9 mouse cellular contexts compared by ENCODE assay signal in genomic region chr6:92869089-92869581, GRCm38 (mm10). TPM values are rescaled to one million over a fixed set of nuclear protein-coding genes. Genes with fewer than 3 reads are reported as not detected.
DNase-seq lines count a peak whose midpoint lies in the region; ATAC-seq and TF ChIP-seq lines count a peak whose summit lies in the region.
"Had no signal": no experiment of that assay in that cellular context is flagged by ENCODE, and none has a peak within 500 bp of the region (broad histone marks: within the 10 kb centered on the region; RNA-seq: fewer than 3 reads in every experiment).

Gene Gm15737, plus strand, starts transcription at chr6:92869357.

- no peak within 1 kb of the TSS for H3K4me2 ChIP-seq in heart, postnatal 0 days (ENCODE audit: low read depth, low read length)
- H3K4me2 ChIP-seq in limb, embryonic 12.5 days = peak within 1 kb of the TSS; percentile 7; the same call in 1 of the 2 replicates
- H3K4me2 ChIP-seq in forebrain, embryonic 15.5 days (replicated peaks) = no peak within 1 kb of the TSS
- H3K4me2 ChIP-seq in neural tube, embryonic 15.5 days = no peak within 1 kb of the TSS

- H3K4me3 ChIP-seq in heart, postnatal 0 days (ENCODE audit: low read depth, low read length) = no peak within 1 kb of the TSS
- H3K4me3 ChIP-seq in limb, embryonic 12.5 days (replicated peaks) = no peak within 1 kb of the TSS
- no peak within 1 kb of the TSS for H3K4me3 ChIP-seq in forebrain, embryonic 15.5 days
- H3K4me3 ChIP-seq in neural tube, embryonic 15.5 days (replicated peaks) = no peak within 1 kb of the TSS

- H3K9ac ChIP-seq in heart, postnatal 0 days (replicated peaks; ENCODE audit: low read depth, low read length) = peak within 1 kb of the TSS; percentile 28
- H3K9ac ChIP-seq in limb, embryonic 12.5 days (replicated peaks) = no peak within 1 kb of the TSS
- H3K9ac ChIP-seq in forebrain, embryonic 15.5 days (replicated peaks) = no peak within 1 kb of the TSS
- H3K9ac ChIP-seq in neural tube, embryonic 15.5 days (replicated peaks) = no peak within 1 kb of the TSS

- peak; percentile 95 for ATAC-seq in heart, postnatal 0 days (ENCODE audit: insufficient read depth, low read depth)
- peak; percentile 26; the same call in 1 of the 2 replicates for ATAC-seq in limb, embryonic 12.5 days (ENCODE audit: insufficient number of reproducible peaks, insufficient read depth, low FRiP score, low TSS enrichment, low read depth)
- no peak for ATAC-seq in forebrain, embryonic 15.5 days (replicated peaks)
- ATAC-seq in neural tube, embryonic 15.5 days (ENCODE audit: low FRiP score) = no peak

- H3K4me1 ChIP-seq in heart, postnatal 0 days (ENCODE audit: control insufficient read depth, insufficient read depth) = peaks cover 23% of the 10 kb centered on the region; the same call in 1 of the 2 replicates
- H3K4me1 ChIP-seq in limb, embryonic 12.5 days (replicated peaks) = peaks cover 23% of the 10 kb centered on the region
- H3K4me1 ChIP-seq in forebrain, embryonic 15.5 days = peaks cover 8% of the 10 kb centered on the region
- peaks cover 8% of the 10 kb centered on the region; the same call in 1 of the 2 replicates for H3K4me1 ChIP-seq in neural tube, embryonic 15.5 days

- TF ChIP-seq EP300 in heart, postnatal 0 days (IDR thresholded peaks at IDR 0.05; ENCODE audit: low read depth) = no peak; the same call in 1 of the 2 replicates

- H3K36me3 ChIP-seq in heart, postnatal 0 days (replicated peaks; ENCODE audit: control insufficient read depth, insufficient read depth, low read length) = peaks cover 53% of the 10 kb centered on the region
- H3K36me3 ChIP-seq in limb, embryonic 12.5 days = peaks cover 21% of the 10 kb centered on the region; the same call in 1 of the 2 replicates
- no peaks in the 10 kb centered on the region for H3K36me3 ChIP-seq in forebrain, embryonic 15.5 days
- no peaks in the 10 kb centered on the region for H3K36me3 ChIP-seq in neural tube, embryonic 15.5 days

- H3K27me3 ChIP-seq in heart, postnatal 0 days (ENCODE audit: control insufficient read depth, insufficient read depth, low read length) = no peaks in the 10 kb centered on the region
- H3K27me3 ChIP-seq in limb, embryonic 12.5 days = no peaks in the 10 kb centered on the region
- H3K27me3 ChIP-seq in forebrain, embryonic 15.5 days = no peaks in the 10 kb centered on the region
- no peaks in the 10 kb centered on the region for H3K27me3 ChIP-seq in neural tube, embryonic 15.5 days (replicated peaks)

- no peaks in the 10 kb centered on the region for H3K9me3 ChIP-seq in heart, postnatal 0 days (replicated peaks; ENCODE audit: control insufficient read depth, low read length)
- H3K9me3 ChIP-seq in limb, embryonic 12.5 days = no peaks in the 10 kb centered on the region
- no peaks in the 10 kb centered on the region for H3K9me3 ChIP-seq in forebrain, embryonic 15.5 days
- no peaks in the 10 kb centered on the region for H3K9me3 ChIP-seq in neural tube, embryonic 15.5 days (replicated peaks)

- DNase-seq in layer of hippocampus, adult 11-12 months (ENCODE audit: low spot score) = peak; percentile 30
- DNase-seq in layer of hippocampus, postnatal 10 days (ENCODE audit: low spot score in 2 of 2) = no peak
- peak; percentile 31 for DNase-seq in embryo, embryonic 11 days
- peak; percentile 92 for DNase-seq in heart, postnatal 0 days (ENCODE audit: low spot score)
- no peak for DNase-seq in retina, embryonic 14.5 days (ENCODE audit: low spot score)

- TF ChIP-seq CTCF in heart, postnatal 0 days (IDR thresholded peaks at IDR 0.05; ENCODE audit: low read depth) = no peak

- 21% methylated on average over 4 of the region's 4 CpGs for WGBS in heart, postnatal 0 days
- 25% methylated on average over 4 of the region's 4 CpGs for WGBS in limb, embryonic 12.5 days
- WGBS in forebrain, embryonic 15.5 days = 72% methylated on average over 4 of the region's 4 CpGs
- 62% methylated on average over 4 of the region's 4 CpGs for WGBS in neural tube, embryonic 15.5 days

- peak within 1 kb of the TSS; percentile 94 for H3K27ac ChIP-seq in heart, postnatal 0 days (ENCODE audit: low read depth)
- peak within 1 kb of the TSS; percentile 66 for H3K27ac ChIP-seq in limb, embryonic 12.5 days
- H3K27ac ChIP-seq in forebrain, embryonic 15.5 days (replicated peaks) = no peak within 1 kb of the TSS
- H3K27ac ChIP-seq in neural tube, embryonic 15.5 days (replicated peaks) = no peak within 1 kb of the TSS

RNA-seq across cellular contexts. Expression of gene Gm15737, which starts in this region (rescaled TPM):
- not detected for total RNA-seq in layer of hippocampus, postnatal 10 days (2021)
- 0.15 and 0.35 TPM in 2 replicates for total RNA-seq in heart, postnatal 0 days (2014; rRNA removed; ENCODE audit: low replicate concordance)
- 0.26 TPM in 2 replicates for polyA plus RNA-seq in heart, postnatal 0 days (2015; fragmentation: Nextera tagmentation; extraction: Ambion mirVana)
- polyA plus RNA-seq in limb, embryonic 12.5 days (2016; fragmentation: Nextera tagmentation; extraction: Ambion mirVana) = 0.05 and 0.06 TPM in 2 replicates
- not detected in 2 replicates for polyA plus RNA-seq in forebrain, embryonic 15.5 days (2015; fragmentation: Nextera tagmentation; extraction: Ambion mirVana)
- polyA plus RNA-seq in neural tube, embryonic 15.5 days (2015; fragmentation: Nextera tagmentation; extraction: Ambion mirVana) = not detected in 2 replicates
- total RNA-seq: neutrophil, adult 5-6 weeks had no signal

Comparison
In these comparisons a context has a peak if more than half of its experiments do, and no peak if none do; other contexts are left out.
1. DNase-seq: peak in layer of hippocampus, adult 11-12 months (single experiment) and embryo, embryonic 11 days (single experiment); none in layer of hippocampus, postnatal 10 days (0 of 2) and retina, embryonic 14.5 days (single experiment).
2. Peak in DNase-seq, ATAC-seq, H3K27ac ChIP-seq and H3K9ac ChIP-seq in heart, postnatal 0 days; RNA of the gene not detected or under 1 TPM.
3. Peak in ATAC-seq, H3K27ac ChIP-seq and H3K4me2 ChIP-seq in limb, embryonic 12.5 days; RNA of the gene not detected or under 1 TPM.